Comparison of ENCODE assay signal across 8 mouse cellular contexts in genomic region chr9:109038086-109038895, GRCm38 (mm10). TPM values are rescaled to one million over a fixed set of nuclear protein-coding genes. Genes with fewer than 3 reads are reported as not detected.
DNase-seq lines count a peak whose midpoint lies in the region; ATAC-seq lines count a peak whose summit lies in the region.

Shisa5 (plus strand) TSS chr9:109038565.

- H3K36me3 ChIP-seq in limb, embryonic 10.5 days: no peaks in the 10 kb centered on the region
- H3K36me3 ChIP-seq in midbrain, embryonic 10.5 days: no peaks in the 10 kb centered on the region
- H3K36me3 ChIP-seq in stomach, embryonic 14.5 days (ENCODE audit: control insufficient read depth, insufficient read depth, low read length): no peaks in the 10 kb centered on the region

- H3K4me3 ChIP-seq in limb, embryonic 10.5 days: peak within 1 kb of the TSS; percentile 83
- H3K4me3 ChIP-seq in midbrain, embryonic 10.5 days: peak within 1 kb of the TSS; percentile 85
- peak within 1 kb of the TSS; percentile 76 for H3K4me3 ChIP-seq in stomach, embryonic 14.5 days (ENCODE audit: low read depth, low read length)

- H3K4me2 ChIP-seq in stomach, embryonic 14.5 days (replicated peaks; ENCODE audit: low read depth, low read length): peak within 1 kb of the TSS; percentile 75

- peak within 1 kb of the TSS; percentile 92 for H3K27ac ChIP-seq in limb, embryonic 10.5 days
- H3K27ac ChIP-seq in midbrain, embryonic 10.5 days (replicated peaks): peak within 1 kb of the TSS; percentile 87
- peak within 1 kb of the TSS; percentile 74 for H3K27ac ChIP-seq in stomach, embryonic 14.5 days (ENCODE audit: low read length)

- no peaks in the 10 kb centered on the region for H3K9me3 ChIP-seq in limb, embryonic 10.5 days (replicated peaks)
- H3K9me3 ChIP-seq in midbrain, embryonic 10.5 days (replicated peaks): no peaks in the 10 kb centered on the region
- no peaks in the 10 kb centered on the region for H3K9me3 ChIP-seq in stomach, embryonic 14.5 days (ENCODE audit: control insufficient read depth, low read depth, low read length)

- peak within 1 kb of the TSS; percentile 51 for H3K9ac ChIP-seq in stomach, embryonic 14.5 days (replicated peaks; ENCODE audit: low read depth, low read length)

- peak; percentile 83 for ATAC-seq in stomach, embryonic 14.5 days (ENCODE audit: insufficient number of reproducible peaks, insufficient read depth, low FRiP score, low read depth)

- no peak for DNase-seq in layer of hippocampus, adult 18-20 months (ENCODE audit: low spot score in 2 of 2)
- DNase-seq in layer of hippocampus, adult 9-10 months (ENCODE audit: low spot score): no peak
- DNase-seq in cerebellum, postnatal 25 days: peak; percentile 50 to 76
- DNase-seq in gastrocnemius, postnatal 25 days: peak; percentile 84
- DNase-seq in induced T-regulatory cell, adult 2 months (ENCODE audit: low read depth): peak; percentile 82
- DNase-seq in limb, embryonic 10.5 days (ENCODE audit: low spot score): peak; percentile 87
- DNase-seq in midbrain, embryonic 10.5 days (ENCODE audit: low spot score): peak; percentile 79

- WGBS in limb, embryonic 10.5 days: under 1% methylated on average over 40 of the region's 40 CpGs
- under 1% methylated on average over 40 of the region's 40 CpGs for WGBS in midbrain, embryonic 10.5 days
- WGBS in stomach, embryonic 14.5 days: under 1% methylated on average over 39 of the region's 40 CpGs

- peaks cover 37% of the 10 kb centered on the region for H3K4me1 ChIP-seq in limb, embryonic 10.5 days
- H3K4me1 ChIP-seq in midbrain, embryonic 10.5 days: peaks cover 27% of the 10 kb centered on the region
- peaks cover 14% of the 10 kb centered on the region; the same call in 1 of the 2 replicates for H3K4me1 ChIP-seq in stomach, embryonic 14.5 days (ENCODE audit: control insufficient read depth, insufficient read depth, low read length)

- H3K27me3 ChIP-seq in limb, embryonic 10.5 days (ENCODE audit: low read depth, poor library complexity, severe bottlenecking): no peaks in the 10 kb centered on the region
- peaks cover 12% of the 10 kb centered on the region for H3K27me3 ChIP-seq in midbrain, embryonic 10.5 days (ENCODE audit: low read depth, poor library complexity, severe bottlenecking)
- no peaks in the 10 kb centered on the region for H3K27me3 ChIP-seq in stomach, embryonic 14.5 days (ENCODE audit: control insufficient read depth, insufficient read depth, low read length)

RNA-seq across cellular contexts. Expression of gene Shisa5, which starts in this region (rescaled TPM):
- total RNA-seq in layer of hippocampus, adult 18-20 months (2021): 10 to 100 TPM; 46.0 to 56.0 TPM
- 10 to 100 TPM; 12.9 to 21.6 TPM for total RNA-seq in gastrocnemius, postnatal 25 days (2021)
- 36.1 and 44.4 TPM in 2 replicates for polyA plus RNA-seq in limb, embryonic 10.5 days (2016; fragmentation: Nextera tagmentation; extraction: Ambion mirVana)
- 32.9 and 37.2 TPM in 2 replicates for polyA plus RNA-seq in midbrain, embryonic 10.5 days (2016; fragmentation: Nextera tagmentation; extraction: Ambion mirVana)
- polyA plus RNA-seq in stomach, embryonic 14.5 days (2014; fragmentation: Nextera tagmentation; extraction: Ambion mirVana): 75.0 and 84.4 TPM in 2 replicates

Comparison
In these comparisons a context has a peak if more than half of its experiments do, and no peak if none do; other contexts are left out.
1. DNase-seq: peak in cerebellum, postnatal 25 days (2 of 2), gastrocnemius, postnatal 25 days (single experiment), induced T-regulatory cell, adult 2 months (single experiment), limb, embryonic 10.5 days (single experiment) and midbrain, embryonic 10.5 days (single experiment); none in layer of hippocampus, adult 18-20 months (0 of 2) and layer of hippocampus, adult 9-10 months (single experiment).
2. Peak in every context shown above with its lines, with median percentiles within 50 percentile points of each other: H3K27ac ChIP-seq and H3K4me3 ChIP-seq.